Mouse (Mus musculus) inflammation-experienced regulatory T-cells, adult 6 months (primary cell): ENCODE results near the gene Gcgr. TPM values are rescaled to one million over a fixed set of nuclear protein-coding genes. Genes with fewer than 3 reads are reported as not detected.
"Not testable (repeated sequence)": the region's sequence is repeated elsewhere in the genome, so short reads cannot be mapped to it uniquely, and the experiment has no call there.

Source experiments
- ATAC-seq: one replicate; pipeline ENCODE4 v1.8.0; 2017
- polyA plus RNA-seq, 3 experiments: library from polyadenylated mRNA; unstranded; fragments of 100-300 nt; shearing (Covaris generic); gene quantifications; one replicate each; pipeline ENCODE4 v1.2.1; 2017

Gcgr gene
- polyA plus RNA-seq, 3 experiments from 2014 or later, result not detected

GRCm38 (mm10) chr11:120507611-120508289 lies 22.7 kb upstream of the Gcgr start:
- ATAC-seq, result no peak

DNA sequence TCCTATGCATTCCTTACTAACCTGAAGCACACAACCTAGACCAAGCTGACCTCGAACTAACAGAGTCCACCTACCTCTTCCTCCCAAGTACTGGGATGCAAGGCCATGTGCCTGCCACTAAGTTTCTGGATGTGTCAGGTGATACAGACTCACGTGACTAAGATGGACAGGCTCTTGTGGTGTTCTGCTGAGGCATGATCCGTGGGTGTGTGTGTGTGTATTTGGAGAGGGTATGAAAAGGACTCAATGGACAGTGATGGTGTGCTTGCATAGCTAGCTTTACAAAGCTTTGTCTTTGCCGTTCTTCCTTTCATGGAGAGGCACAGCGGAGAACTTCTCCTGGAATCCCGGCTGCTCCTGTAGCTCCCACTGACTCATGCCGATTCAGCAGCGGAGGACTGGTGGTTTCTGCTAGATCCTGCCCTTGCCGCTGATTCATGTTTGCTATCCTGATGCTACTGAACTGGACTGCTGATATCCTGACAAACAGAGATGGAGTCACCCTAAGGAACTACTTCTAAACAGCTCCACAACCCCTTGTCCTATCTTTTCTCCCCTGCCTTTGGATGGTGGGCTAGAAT lies 22.1 kb upstream of the Gcgr start:
- ATAC-seq, result no peak

DNA sequence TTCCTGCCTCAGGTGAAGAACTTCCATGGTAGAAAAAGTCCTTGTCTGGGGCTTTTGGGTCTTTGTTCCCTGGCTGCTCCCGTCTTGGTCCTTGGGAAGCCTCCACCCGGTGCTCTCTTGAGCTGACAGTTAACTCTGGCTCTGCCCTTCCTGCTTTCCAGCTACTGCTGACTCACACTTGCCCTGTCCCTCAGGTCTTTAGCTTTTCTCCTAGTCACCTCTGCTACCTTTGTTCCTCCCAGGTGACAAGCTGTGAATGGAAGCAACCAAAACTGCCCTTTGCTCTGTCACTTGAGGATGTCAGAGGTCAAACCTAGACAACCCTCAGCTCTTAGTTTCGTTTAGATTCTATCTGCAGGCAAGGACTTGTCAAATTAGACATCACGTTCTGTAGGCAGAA lies 20.6 kb upstream of the Gcgr start:
- ATAC-seq, result no peak

DNA sequence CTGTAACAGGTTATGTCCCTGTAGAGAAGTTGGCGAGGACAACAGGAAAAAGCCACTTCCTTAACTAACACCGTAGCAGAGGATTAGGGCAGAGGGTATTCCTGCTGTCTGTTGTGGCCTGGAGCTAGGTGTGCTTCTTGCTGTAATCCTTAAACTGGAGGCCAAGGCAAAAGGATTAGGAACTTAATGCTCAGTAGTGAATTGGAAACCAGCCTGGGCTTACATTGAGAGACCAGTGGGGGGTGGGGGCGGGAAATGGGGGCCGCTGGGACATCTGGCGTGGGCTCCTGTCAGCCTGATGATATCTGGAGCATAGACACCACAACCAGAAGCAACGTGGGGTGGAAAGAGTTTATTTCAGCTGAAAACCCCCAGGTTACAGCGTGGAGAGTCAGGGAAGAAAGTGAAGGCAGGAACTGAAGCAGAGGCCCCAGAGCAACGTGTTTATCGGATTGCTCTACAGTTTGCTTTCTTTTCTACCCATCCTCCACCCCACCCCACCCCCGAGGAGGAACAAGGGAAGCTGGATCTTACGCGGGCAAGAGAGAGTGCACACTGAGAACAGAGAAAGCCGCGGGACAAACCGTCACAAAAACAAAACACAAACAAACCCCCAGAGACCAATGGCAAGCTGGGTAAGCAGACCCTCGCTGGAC lies 20.0 kb upstream of the Gcgr start:
- ATAC-seq, result no peak

DNA sequence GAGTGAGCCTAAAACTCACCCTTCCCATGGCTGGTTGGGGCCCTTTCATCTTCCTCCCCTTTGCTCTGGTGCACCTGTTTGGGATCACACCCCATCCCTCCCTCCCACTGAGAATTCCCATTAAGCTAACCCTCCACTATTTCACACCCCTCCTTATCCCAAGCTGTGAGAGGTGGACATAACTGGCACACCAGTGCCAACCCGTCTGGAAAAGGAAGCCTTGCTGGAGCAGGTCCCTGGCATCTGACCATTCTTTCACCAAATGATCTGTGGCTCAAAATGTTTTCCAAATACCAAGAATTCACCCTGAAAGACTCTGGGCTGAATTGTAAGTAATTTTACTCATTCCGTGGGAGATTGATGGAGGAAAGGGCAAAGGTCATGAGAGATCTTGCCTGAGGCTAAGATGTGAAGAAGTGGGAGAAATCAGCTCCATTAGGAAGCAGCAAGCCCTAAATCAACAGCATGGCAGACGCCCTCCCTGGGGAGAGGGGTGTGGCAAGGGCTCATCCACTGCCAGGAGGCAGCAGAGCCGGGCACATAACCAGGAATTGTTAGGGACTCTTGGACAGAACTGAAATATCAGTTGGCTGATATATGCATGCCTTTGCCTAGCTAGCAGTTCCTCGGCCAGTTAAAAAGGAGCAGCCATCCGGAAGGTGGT lies 17.6 kb upstream of the Gcgr start:
- ATAC-seq, result no peak

GRCm38 (mm10) chr11:120514262-120514661 lies 16.2 kb upstream of the Gcgr start:
- not testable (repeated sequence) for ATAC-seq

- ATAC-seq, result no peak
Measured at GRCm38 (mm10) chr11:120515611-120516010, 14.9 kb upstream of the Gcgr start.

DNA sequence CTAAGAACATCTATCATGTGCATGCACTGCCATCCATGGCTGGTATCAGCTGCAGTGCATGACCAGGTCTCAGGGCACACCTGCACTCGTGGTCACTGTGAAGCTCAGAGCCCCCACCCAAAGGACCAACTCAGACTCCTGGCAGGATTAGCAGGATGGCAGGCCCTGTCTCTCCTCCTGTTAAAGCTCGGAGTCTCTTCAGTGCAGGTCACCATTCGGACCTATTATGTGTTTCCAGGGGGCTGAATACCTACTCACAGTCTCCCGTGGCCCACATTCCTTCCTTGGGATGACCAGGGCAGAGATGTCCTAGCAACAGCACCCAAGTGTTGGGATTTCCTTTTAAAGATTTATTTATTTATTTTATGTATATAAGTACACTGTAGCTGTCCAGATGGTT lies 13.4 kb upstream of the Gcgr start:
- no peak for ATAC-seq

- ATAC-seq, result no peak
Measured at GRCm38 (mm10) chr11:120518027-120518426, 12.5 kb upstream of the Gcgr start.

GRCm38 (mm10) chr11:120518558-120518957 lies 11.9 kb upstream of the Gcgr start:
- no peak for ATAC-seq

GRCm38 (mm10) chr11:120519738-120520137 lies 10.8 kb upstream of the Gcgr start:
- no peak for ATAC-seq

DNA sequence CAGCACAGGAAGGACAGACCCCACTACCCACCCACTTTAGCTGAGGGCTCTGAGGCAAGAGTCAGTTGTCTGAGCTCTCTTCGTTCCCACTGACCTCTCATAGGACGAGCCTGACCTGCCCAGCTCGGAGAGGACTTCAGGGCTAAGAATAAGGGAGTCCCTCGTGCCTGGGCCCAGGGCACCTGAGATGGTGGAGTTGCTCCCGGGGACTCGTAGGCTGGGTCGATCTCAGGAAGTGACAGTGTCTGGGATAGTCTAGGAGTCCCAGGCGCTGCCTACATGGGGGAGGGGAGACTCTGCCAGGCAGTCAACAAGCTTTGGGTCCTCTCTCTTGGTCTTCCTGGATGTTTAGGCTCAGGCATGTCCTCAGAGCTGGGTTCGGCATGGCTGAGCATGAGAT lies 10.0 kb upstream of the Gcgr start:
- no peak for ATAC-seq

DNA sequence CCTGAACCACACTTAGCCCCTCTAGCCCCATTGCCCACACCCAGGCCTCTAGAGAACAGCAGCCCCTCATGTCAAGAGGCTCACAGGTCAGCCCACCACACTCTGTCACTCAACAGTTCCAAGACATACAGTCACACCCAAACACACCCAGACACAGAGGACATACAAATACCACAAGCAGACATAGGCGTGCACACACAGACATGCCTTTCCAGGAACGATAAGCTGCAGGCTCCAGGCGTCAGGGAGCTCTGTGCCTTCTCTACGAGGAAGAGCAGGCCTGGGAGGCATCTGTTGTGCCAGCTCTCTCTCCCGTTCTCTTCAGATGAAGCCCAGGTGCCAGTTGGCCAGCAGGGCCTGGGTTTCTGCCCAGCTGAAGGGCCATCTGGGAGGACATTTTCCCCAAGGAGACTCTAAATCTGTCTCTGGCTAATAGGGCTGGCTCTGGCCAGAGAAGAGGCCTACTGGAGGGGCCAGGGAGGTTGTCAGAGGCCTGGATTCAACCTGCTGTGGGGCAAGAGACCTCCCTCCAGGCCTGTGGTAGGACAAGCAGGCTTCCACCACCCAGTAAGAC lies 9.4 kb upstream of the Gcgr start:
- ATAC-seq, result no peak

DNA sequence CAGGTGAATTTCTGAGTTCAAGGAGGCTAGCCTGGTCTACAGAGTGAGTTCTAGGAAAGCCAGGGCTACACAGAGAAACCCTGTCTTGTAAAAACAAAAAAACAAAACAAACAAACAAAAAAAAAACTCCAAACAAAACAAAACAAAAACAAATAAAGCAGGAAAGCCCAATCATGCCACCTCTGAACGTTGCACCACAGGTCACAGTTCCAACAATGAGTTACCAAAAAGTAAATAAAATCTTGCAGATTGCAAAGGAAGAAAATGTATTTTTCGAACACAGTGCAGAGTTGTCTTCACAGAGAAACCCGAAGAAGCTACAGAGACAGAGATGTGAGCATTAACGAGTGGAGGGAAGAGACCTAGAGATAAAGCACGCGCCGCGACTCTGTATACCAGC lies 7.9 kb upstream of the Gcgr start:
- ATAC-seq, result no peak

- ATAC-seq, result no peak
Measured at GRCm38 (mm10) chr11:120525959-120526358, 4.5 kb upstream of the Gcgr start.

DNA sequence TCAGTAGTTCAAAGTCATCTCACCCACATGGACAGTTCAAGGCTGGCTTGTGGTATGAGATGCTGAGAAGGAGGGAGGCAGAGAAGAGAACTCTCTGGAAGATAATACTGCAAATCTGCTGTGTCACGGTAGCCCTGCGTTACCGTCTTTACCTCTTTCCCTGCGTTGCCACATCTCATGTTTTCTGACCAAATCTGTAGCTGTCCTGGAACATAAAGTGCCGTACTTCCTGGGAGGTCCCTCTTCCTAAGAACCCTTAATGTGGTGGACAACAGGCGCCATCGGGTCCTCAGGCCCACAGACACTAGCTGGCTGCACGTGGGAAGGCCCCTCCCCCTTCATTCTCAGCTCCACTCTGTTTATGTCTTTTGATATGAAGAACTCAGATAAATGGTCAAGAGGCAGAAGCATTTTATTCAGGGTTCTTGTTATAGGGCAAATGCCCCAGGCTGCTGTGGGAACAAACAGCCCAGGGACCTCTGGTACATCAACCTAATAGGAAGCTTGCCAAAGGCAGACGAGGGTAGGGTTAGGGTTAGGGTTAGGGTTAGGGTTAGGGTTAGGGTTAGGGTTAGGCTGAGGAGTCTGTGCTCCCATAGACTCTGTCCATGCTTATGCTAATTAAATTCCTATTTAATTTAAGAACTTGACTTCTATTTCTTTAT lies 2.7 kb upstream of the Gcgr start:
- no peak for ATAC-seq

GRCm38 (mm10) chr11:120528903-120529302 lies 1.6 kb upstream of the Gcgr start:
- no peak for ATAC-seq

DNA sequence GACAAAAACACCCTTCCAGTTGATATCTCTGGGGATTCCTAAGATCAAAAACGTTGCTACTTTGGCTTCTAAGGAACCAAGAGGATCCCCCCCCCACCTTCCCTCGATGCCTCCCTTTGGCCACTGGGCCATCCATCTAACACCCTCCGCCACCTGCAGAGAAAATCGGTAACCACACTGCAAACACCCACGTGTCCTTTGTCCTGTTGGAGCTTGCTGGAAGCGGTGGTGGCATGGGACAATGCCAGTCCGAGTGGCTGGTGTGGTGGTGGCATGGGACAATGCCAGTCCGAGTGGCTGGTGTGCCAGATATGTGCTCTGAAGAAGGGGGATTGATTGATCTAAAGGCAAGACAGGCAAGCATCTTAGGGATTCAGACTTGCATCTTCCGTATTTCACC lies 1.1 kb downstream of the Gcgr start:
- ATAC-seq, result no peak

DNA sequence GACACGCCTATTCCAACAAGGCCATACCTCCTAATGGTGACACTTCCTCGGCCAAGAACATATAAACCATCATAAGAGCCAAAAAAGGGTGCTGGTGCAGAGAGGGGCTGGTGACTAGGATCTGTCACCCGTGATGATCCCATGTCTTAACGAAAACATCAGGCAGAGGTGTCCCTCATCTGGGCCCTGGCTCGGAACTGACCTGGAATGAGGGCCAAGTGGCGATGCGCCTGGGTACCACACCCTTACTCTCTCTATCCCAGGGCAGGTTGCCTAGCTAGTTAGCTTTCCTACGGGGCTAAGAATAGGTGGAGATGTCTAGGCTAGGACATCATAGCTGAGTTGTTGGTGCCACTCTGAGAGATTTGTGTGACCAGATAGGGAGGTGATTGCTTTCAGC lies 3.6 kb downstream of the Gcgr start:
- ATAC-seq, result no peak

- ATAC-seq, result no peak
Measured at GRCm38 (mm10) chr11:120535145-120535544, 4.6 kb downstream of the Gcgr start.

- no peak for ATAC-seq
Measured at GRCm38 (mm10) chr11:120535804-120536203, 5.3 kb downstream of the Gcgr start.

DNA sequence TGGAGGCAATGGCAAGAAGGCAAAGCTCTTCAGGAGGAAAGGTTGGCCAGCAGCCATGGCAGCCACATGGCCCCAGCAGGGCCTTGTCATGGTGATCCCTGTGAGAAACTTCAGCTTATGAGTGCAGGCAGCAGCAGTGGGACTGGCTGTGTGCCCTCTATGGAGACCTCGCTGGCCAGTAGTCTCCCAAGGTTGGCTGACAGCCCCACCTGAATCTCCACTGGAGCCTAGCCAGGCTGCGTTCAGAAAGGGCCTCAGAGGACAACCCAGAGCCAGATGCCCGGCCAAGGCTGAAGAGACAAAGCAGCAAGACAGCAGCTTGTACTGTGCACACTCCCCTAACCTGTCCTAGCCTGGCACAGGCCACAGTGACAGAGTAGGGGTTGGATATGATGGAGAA lies 8.0 kb downstream of the Gcgr start:
- no peak for ATAC-seq

DNA sequence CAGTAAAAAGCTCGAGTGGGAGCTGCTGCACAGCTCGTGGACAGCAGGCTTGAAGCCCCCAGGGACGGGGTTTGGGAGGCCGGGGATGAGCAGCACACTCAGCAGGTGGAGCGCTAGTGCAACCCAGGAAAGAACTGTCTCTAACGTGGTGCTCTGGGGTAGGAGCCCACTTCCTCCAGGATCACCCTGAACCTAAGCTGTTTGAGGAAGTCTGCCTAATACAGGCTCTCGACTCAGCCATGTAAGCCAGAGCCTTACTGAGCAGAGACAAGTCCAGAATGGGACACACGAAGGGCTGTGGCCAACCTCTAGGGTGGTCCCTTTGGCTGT lies 8.4 kb downstream of the Gcgr start:
- ATAC-seq, result no peak
